Mouse (Mus musculus): ENCODE results near the gene Ampd3.

DNA sequence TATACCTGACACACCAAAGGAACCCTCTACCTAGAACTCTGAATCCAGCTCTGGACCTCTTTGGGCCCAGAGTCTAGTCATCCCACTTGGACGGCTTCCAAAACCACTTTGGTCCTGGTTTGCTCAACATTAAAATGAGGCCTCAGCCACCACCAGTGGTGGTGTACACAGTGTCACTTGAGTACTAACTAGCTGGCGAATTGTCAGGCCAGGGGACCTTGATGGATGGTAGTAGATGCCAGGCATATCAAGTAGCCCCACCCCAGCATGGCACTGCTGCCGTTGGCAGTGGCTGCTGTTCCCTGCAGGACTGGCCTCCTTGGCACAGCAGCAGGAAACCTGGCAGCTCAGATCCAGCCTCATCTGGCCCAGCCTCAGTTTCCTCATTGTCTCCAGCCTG lies 36.3 kb downstream of the Ampd3 start:
- TF ChIP-seq CTCF (IDR thresholded peaks at IDR 0.05; ENCODE audit: control insufficient read depth, insufficient read depth, insufficient read length) (no peak), FOSL1 (IDR thresholded peaks at IDR 0.05; ENCODE audit: insufficient read depth, low read length, poor library complexity, severe bottlenecking) (no peak), CEBPB (IDR thresholded peaks at IDR 0.05; ENCODE audit: low read depth) (no peak), MAX (IDR thresholded peaks at IDR 0.05) (no peak), MYOD1 (IDR thresholded peaks at IDR 0.05; ENCODE audit: control insufficient read depth, insufficient read length, low read depth) (no peak), MYOG (IDR thresholded peaks at IDR 0.05; ENCODE audit: control insufficient read depth, extremely low read depth, insufficient read length) (no peak), USF1 (IDR thresholded peaks at IDR 0.05; ENCODE audit: low read depth) (no peak)

Measured in C2C12 (cell line).